8 mouse cellular contexts compared by ENCODE assay signal in the genomic region with DNA sequence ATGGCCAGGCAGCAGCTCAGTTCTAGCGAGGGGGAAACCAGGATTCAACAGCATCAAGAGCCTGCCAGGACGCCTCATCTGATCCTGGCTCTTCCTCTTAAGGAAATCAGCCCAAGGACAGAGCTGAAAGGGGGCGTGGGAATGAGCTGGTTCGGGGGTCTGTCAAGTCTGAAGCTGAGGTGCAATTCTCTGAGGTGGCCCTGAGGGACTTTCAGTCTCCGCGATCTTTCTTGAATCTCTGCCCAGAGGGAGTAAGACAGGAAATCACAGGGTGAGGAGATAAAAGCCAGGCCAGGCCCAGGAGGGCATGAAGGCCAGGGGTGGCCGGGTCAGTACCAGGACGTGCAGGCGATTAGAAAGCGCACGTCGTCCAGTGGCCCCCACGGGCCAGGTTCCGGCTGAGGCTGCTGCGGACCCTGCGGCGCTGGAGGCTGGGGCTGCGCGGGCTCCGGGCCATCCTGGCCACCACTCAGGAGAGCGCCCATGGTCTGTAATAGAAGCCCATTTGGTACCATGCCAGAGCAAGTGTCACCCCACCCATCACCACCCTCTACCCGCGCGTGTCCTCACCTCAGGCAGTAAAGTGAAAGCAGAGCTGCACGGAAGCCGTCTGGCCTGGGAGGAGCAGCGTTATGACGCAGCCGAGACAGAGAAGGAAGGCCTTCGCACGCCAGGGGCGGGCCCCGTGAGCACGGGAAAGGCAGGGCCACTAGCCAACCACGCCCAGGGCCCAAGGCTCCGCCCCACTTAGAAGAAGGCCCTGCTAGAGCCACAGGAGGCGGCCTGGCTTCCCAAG. TPM values are rescaled to one million over a fixed set of nuclear protein-coding genes. Genes with fewer than 3 reads are reported as not detected.
DNase-seq lines count a peak whose midpoint lies in the region; ATAC-seq and TF ChIP-seq lines count a peak whose summit lies in the region.

No protein-coding gene starts in this region.

- peak overlapping the region; percentile 96 for H3ac ChIP-seq in C2C12 (ENCODE audit: control insufficient read depth, insufficient read length, low read depth)

- DNase-seq in brain, embryonic 14.5 days (ENCODE audit: low read depth) = peak; percentile 95
- peak; percentile 97 for DNase-seq in kidney, postnatal 0 days (ENCODE audit: low spot score)
- DNase-seq in liver, embryonic 11.5 days (ENCODE audit: low spot score) = peak; percentile 92
- peak; percentile 97 for DNase-seq in naive thymus-derived CD4-positive, alpha-beta T cell, adult 2 months (ENCODE audit: low read depth)

- H3K36me3 ChIP-seq in C2C12 (ENCODE audit: control insufficient read depth, insufficient read depth) = peaks cover 50% of the 10 kb centered on the region
- peaks cover 45% of the 10 kb centered on the region for H3K36me3 ChIP-seq in erythroblast, embryonic 14.5 days (ENCODE audit: control insufficient read depth)
- H3K36me3 ChIP-seq in heart, embryonic 12.5 days = peaks cover 42% of the 10 kb centered on the region
- H3K36me3 ChIP-seq in kidney, postnatal 0 days (ENCODE audit: insufficient read depth, low read length) = peaks cover 22% of the 10 kb centered on the region
- H3K36me3 ChIP-seq in liver, embryonic 11.5 days (ENCODE audit: control insufficient read depth, insufficient read depth, low read length) = peaks cover 20% of the 10 kb centered on the region
- H3K36me3 ChIP-seq in stomach, embryonic 14.5 days (ENCODE audit: control insufficient read depth, insufficient read depth, low read length) = peaks cover 37% of the 10 kb centered on the region

- peaks cover 24% of the 10 kb centered on the region for H3K79me3 ChIP-seq in C2C12 (ENCODE audit: low read depth)

- H3K4me1 ChIP-seq in erythroblast, embryonic 14.5 days (ENCODE audit: control insufficient read depth) = peaks cover 41% of the 10 kb centered on the region
- H3K4me1 ChIP-seq in heart, embryonic 12.5 days (replicated peaks) = peaks cover 16% of the 10 kb centered on the region
- H3K4me1 ChIP-seq in kidney, postnatal 0 days (replicated peaks; ENCODE audit: insufficient read depth, low read length) = peaks cover 3% of the 10 kb centered on the region; the same call in 1 of the 2 replicates
- H3K4me1 ChIP-seq in liver, embryonic 11.5 days (replicated peaks; ENCODE audit: control insufficient read depth, insufficient read depth, low read length) = peaks cover 13% of the 10 kb centered on the region
- H3K4me1 ChIP-seq in stomach, embryonic 14.5 days (ENCODE audit: control insufficient read depth, insufficient read depth, low read length) = peaks cover 7% of the 10 kb centered on the region

- peak overlapping the region; percentile 95 for H3K9ac ChIP-seq in heart, embryonic 12.5 days
- H3K9ac ChIP-seq in kidney, postnatal 0 days (ENCODE audit: low read depth, low read length) = peak overlapping the region; percentile 81
- peak overlapping the region; percentile 76 for H3K9ac ChIP-seq in liver, embryonic 11.5 days (ENCODE audit: low read depth, low read length)
- peak overlapping the region; percentile 74 for H3K9ac ChIP-seq in stomach, embryonic 14.5 days (replicated peaks; ENCODE audit: low read depth, low read length)

- H3K9me3 ChIP-seq in erythroblast, embryonic 14.5 days (ENCODE audit: control insufficient read depth, low read length) = no peaks in the 10 kb centered on the region
- no peaks in the 10 kb centered on the region for H3K9me3 ChIP-seq in heart, embryonic 12.5 days (replicated peaks)
- no peaks in the 10 kb centered on the region for H3K9me3 ChIP-seq in kidney, postnatal 0 days (replicated peaks; ENCODE audit: low read length)
- no peaks in the 10 kb centered on the region for H3K9me3 ChIP-seq in liver, embryonic 11.5 days (ENCODE audit: control insufficient read depth, low read length)
- no peaks in the 10 kb centered on the region for H3K9me3 ChIP-seq in stomach, embryonic 14.5 days (ENCODE audit: control insufficient read depth, low read depth, low read length)

- peaks cover 52% of the 10 kb centered on the region for H3K79me2 ChIP-seq in C2C12 (ENCODE audit: control insufficient read depth, insufficient read depth)

- peak overlapping the region; percentile 71 for H3K27ac ChIP-seq in heart, embryonic 12.5 days (ENCODE audit: poor library complexity, severe bottlenecking)
- H3K27ac ChIP-seq in kidney, postnatal 0 days = peak overlapping the region; percentile 84
- H3K27ac ChIP-seq in liver, embryonic 11.5 days (ENCODE audit: low read depth, low read length) = peak overlapping the region; percentile 29; the same call in 1 of the 2 replicates
- H3K27ac ChIP-seq in stomach, embryonic 14.5 days (ENCODE audit: low read length) = peak overlapping the region; percentile 68

- H3K4me3 ChIP-seq in C2C12 (ENCODE audit: insufficient read depth, poor library complexity, severe bottlenecking) = peak overlapping the region; percentile 54
- H3K4me3 ChIP-seq in erythroblast, embryonic 14.5 days (replicated peaks) = peak overlapping the region; percentile 85
- peak overlapping the region; percentile 81 for H3K4me3 ChIP-seq in heart, embryonic 12.5 days
- H3K4me3 ChIP-seq in kidney, postnatal 0 days (replicated peaks; ENCODE audit: low read depth, low read length) = peak overlapping the region; percentile 76
- peak overlapping the region; percentile 74 for H3K4me3 ChIP-seq in liver, embryonic 11.5 days (ENCODE audit: low read depth, low read length)
- peak overlapping the region; percentile 67 for H3K4me3 ChIP-seq in stomach, embryonic 14.5 days (ENCODE audit: low read depth, low read length)

- TF ChIP-seq CTCF in C2C12 (IDR thresholded peaks at IDR 0.05; ENCODE audit: control insufficient read depth, insufficient read depth, insufficient read length) = no peak
- no peak for TF ChIP-seq CTCF in brain, embryonic 14.5 days (IDR thresholded peaks at IDR 0.05; ENCODE audit: borderline replicate concordance, extremely low read depth, insufficient read depth, insufficient read length)
- no peak for TF ChIP-seq CTCF in kidney, postnatal 0 days (IDR thresholded peaks at IDR 0.05; ENCODE audit: low read depth)

- peak; percentile 95 for ATAC-seq in heart, embryonic 12.5 days (ENCODE audit: insufficient number of reproducible peaks, low FRiP score)
- peak; percentile 92 for ATAC-seq in kidney, postnatal 0 days (replicated peaks; ENCODE audit: low FRiP score, low read depth)
- ATAC-seq in liver, embryonic 11.5 days (replicated peaks; ENCODE audit: low FRiP score) = peak; percentile 96
- peak; percentile 96 for ATAC-seq in stomach, embryonic 14.5 days (ENCODE audit: insufficient number of reproducible peaks, insufficient read depth, low FRiP score, low read depth)

- 0 out of 2 replicates have a peak, but pooled peaks have one; percentile 9 for TF ChIP-seq POLR2A in brain, embryonic 14.5 days (IDR thresholded peaks at IDR 0.05; ENCODE audit: borderline replicate concordance, extremely low read depth, insufficient read depth, insufficient read length, poor library complexity, severe bottlenecking)

- no peaks in the 10 kb centered on the region for H3K27me3 ChIP-seq in C2C12 (ENCODE audit: control insufficient read depth, insufficient read depth, insufficient read length)
- H3K27me3 ChIP-seq in erythroblast, embryonic 14.5 days (ENCODE audit: control insufficient read depth) = no peaks in the 10 kb centered on the region
- H3K27me3 ChIP-seq in heart, embryonic 12.5 days (replicated peaks) = 0 out of 2 replicates have a peak, but pooled peaks cover 2% of the 10 kb centered on the region
- H3K27me3 ChIP-seq in kidney, postnatal 0 days (ENCODE audit: insufficient read depth, low read length) = no peaks in the 10 kb centered on the region
- no peaks in the 10 kb centered on the region for H3K27me3 ChIP-seq in liver, embryonic 11.5 days (replicated peaks; ENCODE audit: control insufficient read depth, insufficient read depth, low read length)
- H3K27me3 ChIP-seq in stomach, embryonic 14.5 days (ENCODE audit: control insufficient read depth, insufficient read depth, low read length) = no peaks in the 10 kb centered on the region

- 3% methylated on average over 37 of the region's 37 CpGs for WGBS in heart, embryonic 12.5 days
- 1% methylated on average over 37 of the region's 37 CpGs for WGBS in kidney, postnatal 0 days
- WGBS in liver, embryonic 11.5 days = 3% methylated on average over 37 of the region's 37 CpGs
- 3% methylated on average over 37 of the region's 37 CpGs for WGBS in stomach, embryonic 14.5 days

- H3K4me2 ChIP-seq in heart, embryonic 12.5 days = peak overlapping the region; percentile 94
- peak overlapping the region; percentile 96 for H3K4me2 ChIP-seq in kidney, postnatal 0 days (ENCODE audit: low read length)
- H3K4me2 ChIP-seq in liver, embryonic 11.5 days = peak overlapping the region; percentile 93
- peak overlapping the region; percentile 87 for H3K4me2 ChIP-seq in stomach, embryonic 14.5 days (replicated peaks; ENCODE audit: low read depth, low read length)

RNA-seq across cellular contexts. Expression of gene BC029722, which starts 0.4 kb away (rescaled TPM):
- polyA plus RNA-seq in C2C12 (2012; fragmentation: generic; extraction: Trizol) = 32.9 TPM
- polyA plus RNA-seq in brain, embryonic 14.5 days (2012; rRNA removed) = 21.5 and 26.5 TPM in 2 replicates
- 0.40 and 0.45 TPM in 2 replicates for polyA plus RNA-seq in erythroblast, embryonic 14.5 days (2012)
- polyA plus RNA-seq in heart, embryonic 12.5 days (2016; fragmentation: Nextera tagmentation; extraction: Ambion mirVana) = 8.9 and 9.4 TPM in 2 replicates
- polyA plus RNA-seq in kidney, postnatal 0 days (2015; fragmentation: Nextera tagmentation; extraction: Ambion mirVana) = 28.4 and 29.5 TPM in 2 replicates
- 5.6 and 6.8 TPM in 2 replicates for polyA plus RNA-seq in liver, embryonic 11.5 days (2014; fragmentation: Nextera tagmentation; extraction: Ambion mirVana)
- polyA plus RNA-seq in stomach, embryonic 14.5 days (2014; fragmentation: Nextera tagmentation; extraction: Ambion mirVana) = 12.8 and 15.0 TPM in 2 replicates

RNA-seq across cellular contexts. Expression of gene Eif6, which starts 7.9 kb away (rescaled TPM):
- 340 TPM for polyA plus RNA-seq in C2C12 (2012; fragmentation: generic; extraction: Trizol)
- polyA plus RNA-seq in brain, embryonic 14.5 days (2012; rRNA removed) = 88.8 and 100.0 TPM in 2 replicates
- polyA plus RNA-seq in erythroblast, embryonic 14.5 days (2012) = 18.6 and 24.9 TPM in 2 replicates
- 110 and 116 TPM in 2 replicates for polyA plus RNA-seq in heart, embryonic 12.5 days (2016; fragmentation: Nextera tagmentation; extraction: Ambion mirVana)
- 207 and 220 TPM in 2 replicates for polyA plus RNA-seq in kidney, postnatal 0 days (2015; fragmentation: Nextera tagmentation; extraction: Ambion mirVana)
- polyA plus RNA-seq in liver, embryonic 11.5 days (2014; fragmentation: Nextera tagmentation; extraction: Ambion mirVana) = 243 and 253 TPM in 2 replicates
- polyA plus RNA-seq in stomach, embryonic 14.5 days (2014; fragmentation: Nextera tagmentation; extraction: Ambion mirVana) = 173 and 200 TPM in 2 replicates

RNA-seq across cellular contexts. Expression of gene Fam83c, which starts 15.9 kb away (rescaled TPM):
- 0.02 TPM for polyA plus RNA-seq in C2C12 (2012; fragmentation: generic; extraction: Trizol)
- polyA plus RNA-seq in brain, embryonic 14.5 days (2012; rRNA removed) = 0.04 TPM in 2 replicates
- polyA plus RNA-seq in erythroblast, embryonic 14.5 days (2012) = not detected in 2 replicates
- polyA plus RNA-seq in heart, embryonic 12.5 days (2016; fragmentation: Nextera tagmentation; extraction: Ambion mirVana) = 0.06 and 0.15 TPM in 2 replicates
- polyA plus RNA-seq in kidney, postnatal 0 days (2015; fragmentation: Nextera tagmentation; extraction: Ambion mirVana) = 0.07 and 0.10 TPM in 2 replicates
- 0.13 and 0.30 TPM in 2 replicates for polyA plus RNA-seq in liver, embryonic 11.5 days (2014; fragmentation: Nextera tagmentation; extraction: Ambion mirVana)
- 2.3 and 3.1 TPM in 2 replicates for polyA plus RNA-seq in stomach, embryonic 14.5 days (2014; fragmentation: Nextera tagmentation; extraction: Ambion mirVana)

RNA-seq across cellular contexts. Expression of gene Mmp24, which starts 43.7 kb away (rescaled TPM):
- polyA plus RNA-seq in C2C12 (2012; fragmentation: generic; extraction: Trizol) = 0.04 TPM
- polyA plus RNA-seq in brain, embryonic 14.5 days (2012; rRNA removed) = 65.2 and 81.3 TPM in 2 replicates
- 0.01 TPM in 1 of 2 replicates, not detected in the other for polyA plus RNA-seq in erythroblast, embryonic 14.5 days (2012)
- polyA plus RNA-seq in heart, embryonic 12.5 days (2016; fragmentation: Nextera tagmentation; extraction: Ambion mirVana) = 0.05 TPM in 1 of 2 replicates, not detected in the other
- 0.03 and 0.08 TPM in 2 replicates for polyA plus RNA-seq in kidney, postnatal 0 days (2015; fragmentation: Nextera tagmentation; extraction: Ambion mirVana)
- 0.04 TPM in 1 of 2 replicates, not detected in the other for polyA plus RNA-seq in liver, embryonic 11.5 days (2014; fragmentation: Nextera tagmentation; extraction: Ambion mirVana)
- 0.25 and 0.51 TPM in 2 replicates for polyA plus RNA-seq in stomach, embryonic 14.5 days (2014; fragmentation: Nextera tagmentation; extraction: Ambion mirVana)

Comparison
In these comparisons a context has a peak if more than half of its experiments do, and no peak if none do; other contexts are left out.
1. Peak in every context shown above with its lines: DNase-seq, ATAC-seq, H3K4me3 ChIP-seq and H3K27ac ChIP-seq.
2. H3K27ac ChIP-seq: peak in every context shown above with its lines; median percentile 84 in kidney, postnatal 0 days; 71 in heart, embryonic 12.5 days; 68 in stomach, embryonic 14.5 days; 29 in liver, embryonic 11.5 days.